Mouse (Mus musculus) heart, embryonic 13.5 days (tissue): ENCODE results near the gene Cox6a2. TPM values are rescaled to one million over a fixed set of nuclear protein-coding genes. Genes with fewer than 3 reads are reported as not detected.
A peak's percentile ranks its signal among the peaks of the same experiment; 100 is the strongest.

Experiments used
- ATAC-seq: fragments of 200-750 bp; cut with Nextera tagmentation; 2 replicates; pipeline ENCODE4 v1.8.0; 2017; ENCODE audit warnings: moderate TSS enrichment; ENCODE audit not compliant: insufficient number of reproducible peaks, low FRiP score, low TSS enrichment; ENCODE audit errors: extremely low read depth
- H3K27ac ChIP-seq: fragments of 300-500 bp; sonication (generic); replicated peaks from 2 replicates; pipeline ENCODE4 v1.5.1; 2015; ENCODE audit warnings: moderate library complexity, mild to moderate bottlenecking, inconsistent platforms
- H3K27me3 ChIP-seq: fragments of 300-500 bp; sonication (generic); replicated peaks from 2 replicates; pipeline ENCODE4 v1.6.1; 2015; ENCODE audit warnings: mild to moderate bottlenecking, inconsistent platforms
- H3K36me3 ChIP-seq: fragments of 300-500 bp; sonication (generic); 2 replicates; pipeline ENCODE4 v1.6.1; 2015; ENCODE audit warnings: mild to moderate bottlenecking, inconsistent platforms
- H3K4me1 ChIP-seq: fragments of 300-500 bp; sonication (generic); 2 replicates; pipeline ENCODE4 v1.6.1; 2015; ENCODE audit warnings: inconsistent platforms
- H3K4me2 ChIP-seq: fragments of 300-500 bp; sonication (generic); 2 replicates; pipeline ENCODE4 v1.6.1; 2015; ENCODE audit warnings: inconsistent platforms, mild to moderate bottlenecking, moderate library complexity
- H3K4me3 ChIP-seq: fragments of 300-500 bp; sonication (generic); 2 replicates; pipeline ENCODE4 v1.5.1; 2015; ENCODE audit warnings: moderate library complexity, mild to moderate bottlenecking, inconsistent platforms
- H3K9ac ChIP-seq: fragments of 300-500 bp; sonication (generic); 2 replicates; pipeline ENCODE4 v1.6.1; 2015; ENCODE audit warnings: inconsistent platforms, mild to moderate bottlenecking, moderate library complexity
- H3K9me3 ChIP-seq: fragments of 300-500 bp; sonication (generic); 2 replicates; pipeline ENCODE4 v1.6.1; 2016; ENCODE audit warnings: inconsistent platforms
- WGBS: fragments of 180-500 bp; shearing (Covaris S2); methylation state at CpG from one replicate; pipeline ENCODE4 v1.1.7; 2015; ENCODE audit warnings: mixed read lengths; 5-methylcytosine and 5-hydroxymethylcytosine counted together
- polyA plus RNA-seq: library from polyadenylated mRNA; unstranded; fragments of >200 nt; fragmentation: Nextera tagmentation; extraction: Ambion mirVana; gene quantifications from 2 replicates; pipeline ENCODE4 v1.2.1, GENCODE M21; 2015

Gene Cox6a2
- polyA plus RNA-seq, 1 experiment from 2014 or later = 617 TPM

GRCm38 (mm10) chr7:128244410-128245025 is 38.3 kb upstream of the Cox6a2 start:
- WGBS = 91% methylated on average over 18 of the region's 18 CpGs
- no peak overlapping the region for H3K27ac ChIP-seq
- peaks cover 44% of the 10 kb centered on the region for H3K4me1 ChIP-seq

GRCm38 (mm10) chr7:128243921-128244320 is 37.7 kb upstream of the Cox6a2 start:
- H3K9ac ChIP-seq = no peak overlapping the region
- WGBS = 63% methylated on average over 10 of the region's 10 CpGs
- H3K27me3 ChIP-seq = no peaks in the 10 kb centered on the region
- peaks cover 45% of the 10 kb centered on the region for H3K4me1 ChIP-seq
- H3K4me2 ChIP-seq = no peak overlapping the region
- peaks cover 62% of the 10 kb centered on the region for H3K36me3 ChIP-seq
- no peaks in the 10 kb centered on the region for H3K9me3 ChIP-seq
- no peak for ATAC-seq
- no peak overlapping the region for H3K27ac ChIP-seq
- no peak overlapping the region for H3K4me3 ChIP-seq

More at GRCm38 (mm10) chr7:128244410-128245025, 38.3 kb upstream of the Cox6a2 start:
- no peak for ATAC-seq
- Histone ChIP-seq H3K9ac (peak overlapping the region; percentile 10; the same call in 1 of the 2 replicates), H3K9me3 (no peaks in the 10 kb centered on the region), H3K27me3 (no peaks in the 10 kb centered on the region), H3K36me3 (peaks cover 68% of the 10 kb centered on the region), H3K4me2 (no peak overlapping the region), H3K4me3 (no peak overlapping the region)

GRCm38 (mm10) chr7:128242331-128242730 is 36.1 kb upstream of the Cox6a2 start:
- Histone ChIP-seq H3K9ac (no peak overlapping the region), H3K9me3 (no peaks in the 10 kb centered on the region), H3K27me3 (no peaks in the 10 kb centered on the region), H3K4me2 (no peak overlapping the region), H3K36me3 (peaks cover 53% of the 10 kb centered on the region), H3K4me1 (peaks cover 36% of the 10 kb centered on the region), H3K27ac (no peak overlapping the region), H3K4me3 (no peak overlapping the region)
- ATAC-seq = no peak
- 94% methylated on average over 16 of the region's 16 CpGs for WGBS

GRCm38 (mm10) chr7:128240131-128240784 is 34.1 kb upstream of the Cox6a2 start:
- Histone ChIP-seq H3K4me2 (no peak overlapping the region), H3K9ac (peak overlapping the region; percentile 24; the same call in 1 of the 2 replicates), H3K36me3 (peaks cover 65% of the 10 kb centered on the region), H3K9me3 (no peaks in the 10 kb centered on the region), H3K4me1 (peaks cover 31% of the 10 kb centered on the region), H3K27me3 (no peaks in the 10 kb centered on the region), H3K27ac (no peak overlapping the region), H3K4me3 (no peak overlapping the region)
- no peak for ATAC-seq
- WGBS = 93% methylated on average over 27 of the region's 27 CpGs

- Histone ChIP-seq H3K36me3 (peaks cover 54% of the 10 kb centered on the region), H3K9me3 (no peaks in the 10 kb centered on the region), H3K4me1 (peaks cover 31% of the 10 kb centered on the region), H3K27ac (peak overlapping the region; percentile 98), H3K27me3 (no peaks in the 10 kb centered on the region), H3K4me2 (peak overlapping the region; percentile 86), H3K9ac (peak overlapping the region; percentile 77), H3K4me3 (peak overlapping the region; percentile 83)
- 27% methylated on average over 4 of the region's 4 CpGs for WGBS
- no peak for ATAC-seq
Measured at GRCm38 (mm10) chr7:128238991-128239390, 32.8 kb upstream of the Cox6a2 start.

- under 1% methylated on average over 72 of the region's 72 CpGs for WGBS
- peak within 1 kb of the TSS; percentile 83 for H3K4me3 ChIP-seq
Measured at GRCm38 (mm10) chr7:128237927-128238778, 32.0 kb upstream of the Cox6a2 start, which contains the start of gene 9130023H24Rik. TSS of gene 9130023H24Rik (minus strand) at chr7:128238031.

GRCm38 (mm10) chr7:128237593-128237926 is 31.4 kb upstream of the Cox6a2 start:
- H3K4me2 ChIP-seq = peak overlapping the region; percentile 86
- no peak for ATAC-seq
- peaks cover 31% of the 10 kb centered on the region for H3K4me1 ChIP-seq
- H3K9me3 ChIP-seq = no peaks in the 10 kb centered on the region
- H3K36me3 ChIP-seq = peaks cover 44% of the 10 kb centered on the region
- H3K27me3 ChIP-seq = no peaks in the 10 kb centered on the region
- H3K4me3 ChIP-seq = peak overlapping the region; percentile 83
- WGBS = under 1% methylated on average over 25 of the region's 25 CpGs
- peak overlapping the region; percentile 89 for H3K9ac ChIP-seq
- H3K27ac ChIP-seq = peak overlapping the region; percentile 98

More at GRCm38 (mm10) chr7:128237927-128238778, 32.0 kb upstream of the Cox6a2 start, which contains the start of gene 9130023H24Rik:
- Histone ChIP-seq H3K4me2 (peak within 1 kb of the TSS; percentile 86), H3K27ac (peak within 1 kb of the TSS; percentile 98), H3K4me1 (peaks cover 31% of the 10 kb centered on the region), H3K9ac (peak within 1 kb of the TSS; percentile 89), H3K27me3 (no peaks in the 10 kb centered on the region), H3K36me3 (peaks cover 50% of the 10 kb centered on the region), H3K9me3 (no peaks in the 10 kb centered on the region)
- ATAC-seq = peak; percentile 85

GRCm38 (mm10) chr7:128236856-128237592 is 30.8 kb upstream of the Cox6a2 start, which contains the start of gene Armc5:
TSS of gene Armc5 (plus strand) at chr7:128237342.
- Histone ChIP-seq H3K4me1 (peaks cover 31% of the 10 kb centered on the region), H3K27me3 (no peaks in the 10 kb centered on the region), H3K4me3 (peak within 1 kb of the TSS; percentile 83), H3K9ac (peak within 1 kb of the TSS; percentile 89), H3K36me3 (peaks cover 38% of the 10 kb centered on the region), H3K27ac (peak within 1 kb of the TSS; percentile 98), H3K9me3 (no peaks in the 10 kb centered on the region), H3K4me2 (peak within 1 kb of the TSS; percentile 86)
- WGBS = 25% methylated on average over 37 of the region's 37 CpGs
- ATAC-seq = no peak

GRCm38 (mm10) chr7:128236426-128236825 is 30.2 kb upstream of the Cox6a2 start:
- H3K27ac ChIP-seq = no peak overlapping the region
- peak overlapping the region; percentile 86 for H3K4me2 ChIP-seq
- peaks cover 31% of the 10 kb centered on the region for H3K4me1 ChIP-seq
- no peak for ATAC-seq
- H3K4me3 ChIP-seq = peak overlapping the region; percentile 83
- H3K9me3 ChIP-seq = no peaks in the 10 kb centered on the region
- peaks cover 32% of the 10 kb centered on the region for H3K36me3 ChIP-seq
- peak overlapping the region; percentile 89 for H3K9ac ChIP-seq
- H3K27me3 ChIP-seq = no peaks in the 10 kb centered on the region
- WGBS = 88% methylated on average over 13 of the region's 13 CpGs

- H3K27ac ChIP-seq = no peak overlapping the region
- WGBS = 80% methylated on average over 1 of the region's 1 CpGs
- H3K4me3 ChIP-seq = no peak overlapping the region
- ATAC-seq = no peak
- H3K9ac ChIP-seq = no peak overlapping the region
- no peaks in the 10 kb centered on the region; the same call in none of the 2 replicates for H3K27me3 ChIP-seq
- H3K4me1 ChIP-seq = peaks cover 27% of the 10 kb centered on the region
- H3K9me3 ChIP-seq = no peaks in the 10 kb centered on the region
- H3K36me3 ChIP-seq = peaks cover 23% of the 10 kb centered on the region
- no peak overlapping the region for H3K4me2 ChIP-seq
Measured at GRCm38 (mm10) chr7:128235481-128235880, 29.3 kb upstream of the Cox6a2 start.
